Mouse (Mus musculus): ENCODE data around the gene Man1a. TPM values are rescaled to one million over a fixed set of nuclear protein-coding genes. Genes with fewer than 3 reads are reported as not detected.

The Man1a gene
- total and polyA plus RNA-seq, 2 experiments, result 45.4 to 161 TPM

- H3K4me3 ChIP-seq (ENCODE audit: insufficient read depth, low read depth, low read length), result no peak overlapping the region
- no peak for DNase-seq (ENCODE audit: extremely low read depth, low read depth, low spot score)
- peaks cover 18% of the 10 kb centered on the region for H3K36me3 ChIP-seq (ENCODE audit: control insufficient read depth, insufficient read depth, low read length)
- H3K27ac ChIP-seq (replicated peaks; ENCODE audit: insufficient read depth, low read depth, low read length), result no peak overlapping the region
- peaks cover 18% of the 10 kb centered on the region; the same call in 1 of the 2 replicates for H3K79me2 ChIP-seq (ENCODE audit: control insufficient read depth, insufficient read depth, low read length)
- no peak overlapping the region for H3K9ac ChIP-seq (ENCODE audit: low read depth, low read length)
- no peaks in the 10 kb centered on the region for H3K27me3 ChIP-seq (ENCODE audit: control insufficient read depth, insufficient read depth, low read length)
- no peak for TF ChIP-seq CTCF (IDR thresholded peaks at IDR 0.05; ENCODE audit: low read depth, low read length)
- TF ChIP-seq POLR2A (IDR thresholded peaks at IDR 0.05; ENCODE audit: extremely low read depth, insufficient read depth, low read length), result no peak
- H3K4me1 ChIP-seq (ENCODE audit: control insufficient read depth, insufficient read depth, low read length), result peaks cover 16% of the 10 kb centered on the region
- 75% methylated on average over 7 of the region's 7 CpGs for WGBS
These were observed 15.8 kb downstream of the Man1a start for GRCm38 (mm10) chr10:54060587-54060986.

GRCm38 (mm10) chr10:54059679-54060249, 16.6 kb downstream of the Man1a start:
- H3K27me3 ChIP-seq (ENCODE audit: control insufficient read depth, insufficient read depth, low read length), result no peaks in the 10 kb centered on the region
- TF ChIP-seq POLR2A (IDR thresholded peaks at IDR 0.05; ENCODE audit: extremely low read depth, insufficient read depth, low read length), result no peak
- TF ChIP-seq CTCF (IDR thresholded peaks at IDR 0.05; ENCODE audit: low read depth, low read length), result no peak
- H3K4me1 ChIP-seq (ENCODE audit: control insufficient read depth, insufficient read depth, low read length), result peaks cover 16% of the 10 kb centered on the region
- H3K79me2 ChIP-seq (ENCODE audit: control insufficient read depth, insufficient read depth, low read length), result peaks cover 23% of the 10 kb centered on the region; the same call in 1 of the 2 replicates
- no peak overlapping the region for H3K27ac ChIP-seq (replicated peaks; ENCODE audit: insufficient read depth, low read depth, low read length)
- no peak for DNase-seq (ENCODE audit: extremely low read depth, low read depth, low spot score)
- no peak overlapping the region for H3K9ac ChIP-seq (ENCODE audit: low read depth, low read length)
- H3K36me3 ChIP-seq (ENCODE audit: control insufficient read depth, insufficient read depth, low read length), result peaks cover 16% of the 10 kb centered on the region; the same call in 1 of the 2 replicates
- 60% methylated on average over 6 of the region's 6 CpGs for WGBS
- H3K4me3 ChIP-seq (ENCODE audit: insufficient read depth, low read depth, low read length), result no peak overlapping the region

- Histone ChIP-seq H3K4me1 (ENCODE audit: control insufficient read depth, insufficient read depth, low read length) (peaks cover 16% of the 10 kb centered on the region), H3K27ac (replicated peaks; ENCODE audit: insufficient read depth, low read depth, low read length) (peak overlapping the region; percentile 67), H3K79me2 (ENCODE audit: control insufficient read depth, insufficient read depth, low read length) (peaks cover 27% of the 10 kb centered on the region; the same call in 1 of the 2 replicates), H3K4me3 (ENCODE audit: insufficient read depth, low read depth, low read length) (no peak overlapping the region), H3K27me3 (ENCODE audit: control insufficient read depth, insufficient read depth, low read length) (no peaks in the 10 kb centered on the region), H3K9ac (ENCODE audit: low read depth, low read length) (no peak overlapping the region), H3K36me3 (ENCODE audit: control insufficient read depth, insufficient read depth, low read length) (peaks cover 16% of the 10 kb centered on the region; the same call in 1 of the 2 replicates)
- TF ChIP-seq POLR2A (IDR thresholded peaks at IDR 0.05; ENCODE audit: extremely low read depth, insufficient read depth, low read length) (no peak), CTCF (IDR thresholded peaks at IDR 0.05; ENCODE audit: low read depth, low read length) (no peak)
- DNase-seq (ENCODE audit: extremely low read depth, low read depth, low spot score), result peak; percentile 51
- WGBS, result 18% methylated on average over 3 of the region's 3 CpGs
These were observed 17.3 kb downstream of the Man1a start for GRCm38 (mm10) chr10:54059092-54059496.

- H3K4me3 ChIP-seq (ENCODE audit: insufficient read depth, low read depth, low read length), result no peak overlapping the region
- H3K79me2 ChIP-seq (ENCODE audit: control insufficient read depth, insufficient read depth, low read length), result peaks cover 30% of the 10 kb centered on the region; the same call in 1 of the 2 replicates
- 16% methylated on average over 3 of the region's 3 CpGs for whole genome bisulfite sequencing
- TF ChIP-seq POLR2A (IDR thresholded peaks at IDR 0.05; ENCODE audit: extremely low read depth, insufficient read depth, low read length) (no peak), CTCF (IDR thresholded peaks at IDR 0.05; ENCODE audit: low read depth, low read length) (no peak)
- no peak overlapping the region for H3K9ac ChIP-seq (ENCODE audit: low read depth, low read length)
- peak; percentile 68 for DNase-seq (ENCODE audit: extremely low read depth, low read depth, low spot score)
- peak overlapping the region; percentile 67 for H3K27ac ChIP-seq (replicated peaks; ENCODE audit: insufficient read depth, low read depth, low read length)
- peaks cover 16% of the 10 kb centered on the region for H3K4me1 ChIP-seq (ENCODE audit: control insufficient read depth, insufficient read depth, low read length)
- H3K27me3 ChIP-seq (ENCODE audit: control insufficient read depth, insufficient read depth, low read length), result no peaks in the 10 kb centered on the region
- peaks cover 15% of the 10 kb centered on the region; the same call in 1 of the 2 replicates for H3K36me3 ChIP-seq (ENCODE audit: control insufficient read depth, insufficient read depth, low read length)
These were observed 17.8 kb downstream of the Man1a start for GRCm38 (mm10) chr10:54058657-54059056.

GRCm38 (mm10) chr10:54054188-54054587, 22.2 kb downstream of the Man1a start:
- no peak for DNase-seq (ENCODE audit: extremely low read depth, low read depth, low spot score)
- WGBS, result 88% methylated on average over 4 of the region's 4 CpGs
- Histone ChIP-seq H3K4me1 (ENCODE audit: control insufficient read depth, insufficient read depth, low read length) (peaks cover 21% of the 10 kb centered on the region), H3K27me3 (ENCODE audit: control insufficient read depth, insufficient read depth, low read length) (no peaks in the 10 kb centered on the region), H3K4me3 (ENCODE audit: insufficient read depth, low read depth, low read length) (no peak overlapping the region), H3K36me3 (ENCODE audit: control insufficient read depth, insufficient read depth, low read length) (peaks cover 8% of the 10 kb centered on the region; the same call in 1 of the 2 replicates), H3K9ac (ENCODE audit: low read depth, low read length) (no peak overlapping the region), H3K27ac (replicated peaks; ENCODE audit: insufficient read depth, low read depth, low read length) (no peak overlapping the region), H3K79me2 (ENCODE audit: control insufficient read depth, insufficient read depth, low read length) (peaks cover 35% of the 10 kb centered on the region; the same call in 1 of the 2 replicates)
- no peak for TF ChIP-seq POLR2A (IDR thresholded peaks at IDR 0.05; ENCODE audit: extremely low read depth, insufficient read depth, low read length)

- DNase-seq (ENCODE audit: extremely low read depth, low read depth, low spot score), result no peak
- no peaks in the 10 kb centered on the region for H3K27me3 ChIP-seq (ENCODE audit: control insufficient read depth, insufficient read depth, low read length)
- H3K4me1 ChIP-seq (ENCODE audit: control insufficient read depth, insufficient read depth, low read length), result peaks cover 24% of the 10 kb centered on the region
- H3K4me3 ChIP-seq (ENCODE audit: insufficient read depth, low read depth, low read length), result no peak overlapping the region
- TF ChIP-seq CTCF (IDR thresholded peaks at IDR 0.05; ENCODE audit: low read depth, low read length) (no peak), POLR2A (IDR thresholded peaks at IDR 0.05; ENCODE audit: extremely low read depth, insufficient read depth, low read length) (no peak)
- peaks cover 22% of the 10 kb centered on the region; the same call in 1 of the 2 replicates for H3K79me2 ChIP-seq (ENCODE audit: control insufficient read depth, insufficient read depth, low read length)
- H3K36me3 ChIP-seq (ENCODE audit: control insufficient read depth, insufficient read depth, low read length), result peaks cover 5% of the 10 kb centered on the region
- WGBS, result 94% methylated on average over 4 of the region's 4 CpGs
- no peak overlapping the region for H3K27ac ChIP-seq (replicated peaks; ENCODE audit: insufficient read depth, low read depth, low read length)
- H3K9ac ChIP-seq (ENCODE audit: low read depth, low read length), result no peak overlapping the region
These were observed 28.5 kb downstream of the Man1a start for GRCm38 (mm10) chr10:54047885-54048284.
